Mouse (Mus musculus): ENCODE data around the gene Car9. TPM values are rescaled to one million over a fixed set of nuclear protein-coding genes. Genes with fewer than 3 reads are reported as not detected.

The Car9 gene
- polyA plus RNA-seq, 1 experiment: 0.14 TPM

GRCm38 (mm10) chr4:43493186-43493845 is 13.4 kb upstream of the Car9 start:
- DNase-seq (ENCODE audit: extremely low spot score in 1 of 2, low spot score in 1 of 2): peak; percentile 93 to 98

DNA sequence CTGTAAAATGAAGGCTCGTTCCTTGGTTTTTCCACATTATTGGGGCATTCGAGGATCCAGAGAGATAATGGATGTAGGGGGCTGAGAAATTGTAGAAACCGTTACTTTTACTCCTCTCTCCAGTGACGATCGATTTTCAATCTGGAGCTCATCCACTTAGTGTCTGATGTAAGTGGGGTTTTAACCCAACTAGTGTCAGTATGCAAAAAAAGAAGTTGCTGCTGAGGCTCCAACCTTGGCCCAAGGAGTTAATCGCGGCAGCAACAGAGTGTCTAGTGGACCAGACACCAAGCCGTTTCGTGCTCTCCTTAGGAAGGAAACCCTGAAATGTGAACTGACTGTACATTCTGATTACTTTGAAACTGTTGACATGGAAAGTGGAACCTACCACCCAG is 12.9 kb upstream of the Car9 start:
- DNase-seq (ENCODE audit: extremely low spot score in 1 of 2, low spot score in 1 of 2): no peak

GRCm38 (mm10) chr4:43496587-43496986 is 10.2 kb upstream of the Car9 start:
- DNase-seq (ENCODE audit: extremely low spot score in 1 of 2, low spot score in 1 of 2): no peak

DNA sequence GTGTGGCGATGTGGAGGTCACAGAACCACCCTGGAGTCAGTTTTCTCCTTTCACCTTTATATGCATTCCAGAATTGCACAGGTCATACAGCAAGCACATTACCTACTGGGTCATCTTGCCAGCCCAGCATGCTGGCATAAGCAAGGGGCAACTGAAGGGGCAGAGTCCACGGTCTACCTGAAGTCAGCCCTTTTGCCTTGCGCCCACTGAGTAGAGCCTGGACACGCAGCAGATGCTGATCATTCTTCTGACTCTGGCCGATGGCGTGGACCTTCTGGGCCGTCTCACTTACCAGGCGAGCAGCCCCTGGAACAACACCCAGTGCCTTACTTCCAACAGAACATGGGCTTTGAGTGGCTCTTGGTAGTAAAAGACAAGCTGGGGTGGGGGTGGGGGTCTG is 9.4 kb upstream of the Car9 start:
- no peak for DNase-seq (ENCODE audit: extremely low spot score in 1 of 2, low spot score in 1 of 2)

DNA sequence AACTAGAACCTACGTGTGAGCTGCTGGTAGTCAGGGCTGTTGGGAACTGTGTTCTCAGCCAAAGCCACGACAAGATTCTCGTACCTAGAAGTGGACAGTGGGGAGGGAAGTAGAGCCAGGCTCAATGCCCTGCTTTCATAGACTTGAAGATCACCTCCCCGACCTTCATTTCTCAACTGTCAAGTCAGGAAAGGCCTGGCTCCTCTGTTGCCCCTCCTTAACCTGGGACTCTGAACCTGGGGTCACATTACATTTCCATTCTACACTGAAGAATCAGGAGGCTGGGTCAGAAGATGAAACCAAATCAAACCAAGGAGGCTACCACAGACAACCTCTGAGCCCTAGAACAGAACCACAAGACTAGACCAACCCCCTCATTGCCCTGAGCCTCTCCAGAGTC is 8.8 kb upstream of the Car9 start:
- DNase-seq (ENCODE audit: extremely low spot score in 1 of 2, low spot score in 1 of 2): no peak

DNA sequence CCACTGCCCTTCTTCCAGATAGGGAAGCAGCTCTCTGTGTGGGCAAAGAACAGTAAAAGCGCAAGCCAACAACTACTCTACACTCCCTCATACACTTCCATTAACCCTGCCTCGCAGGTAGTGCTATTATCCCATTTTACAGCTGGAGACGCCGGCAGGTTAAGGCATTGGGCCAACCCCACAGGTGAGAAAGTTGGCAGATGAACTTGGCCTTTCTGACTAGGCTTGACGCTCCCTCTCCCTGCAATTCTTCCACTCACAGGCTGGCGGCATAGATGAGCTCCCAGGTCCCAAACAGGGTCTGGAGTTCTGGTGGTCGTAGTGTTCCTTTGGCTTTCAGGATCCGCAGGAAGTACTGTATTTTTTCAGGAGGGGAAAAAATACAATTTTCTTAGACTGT is 7.8 kb upstream of the Car9 start:
- no peak for DNase-seq (ENCODE audit: extremely low spot score in 1 of 2, low spot score in 1 of 2)

DNA sequence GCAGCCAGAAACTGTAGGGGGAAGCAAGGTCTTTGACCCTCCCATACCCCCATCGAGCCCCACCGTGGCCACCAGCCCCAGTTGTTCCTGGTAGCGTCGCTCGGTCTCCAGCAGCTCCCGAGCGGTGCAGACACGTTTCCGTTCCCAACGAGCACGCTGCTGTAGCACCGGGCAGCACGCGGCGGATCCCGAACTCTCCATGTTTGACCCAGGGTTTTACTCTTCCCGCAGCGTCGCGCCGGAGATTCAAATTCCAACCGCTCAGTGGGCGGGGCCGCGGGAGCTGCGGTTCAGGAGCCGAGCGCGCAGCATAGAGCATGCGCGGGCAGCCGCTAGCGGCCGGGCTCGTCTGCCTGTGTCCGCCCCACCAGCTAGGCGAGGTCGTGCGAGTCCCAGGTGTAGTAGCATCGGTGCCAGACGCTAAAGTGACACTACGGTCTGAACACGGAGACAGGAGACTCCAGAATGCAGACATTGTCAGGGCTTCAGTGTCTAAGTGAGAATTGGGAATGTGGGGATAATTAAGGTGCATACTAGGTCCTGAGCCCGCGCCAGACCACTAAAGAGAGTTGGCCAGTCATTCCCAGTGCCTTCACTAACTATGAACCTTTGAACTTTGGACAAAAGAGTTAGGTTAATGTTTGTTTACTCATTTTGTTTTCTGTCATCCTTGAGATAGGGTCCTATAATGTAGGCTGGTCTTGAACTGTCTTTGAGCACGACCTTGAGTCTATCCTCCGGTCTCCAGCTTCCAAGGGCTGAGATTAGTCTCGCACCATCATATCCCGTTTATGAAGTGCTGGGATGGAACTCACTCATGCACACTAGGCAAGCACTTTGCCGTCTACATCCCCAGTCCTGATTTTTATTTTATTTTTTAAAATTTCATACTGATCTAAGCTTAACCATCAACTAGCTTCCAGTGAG is 7.1 kb upstream of the Car9 start, which contains the start of gene Arhgef39:
Arhgef39 (minus strand) TSS at position 289 of the 927 bp plus-strand sequence.
- DNase-seq (ENCODE audit: extremely low spot score in 1 of 2, low spot score in 1 of 2): peak in 1 of 2 experiments; percentile 77

GRCm38 (mm10) chr4:43503041-43503440 is 3.7 kb upstream of the Car9 start:
- no peak for DNase-seq (ENCODE audit: extremely low spot score in 1 of 2, low spot score in 1 of 2)

DNA sequence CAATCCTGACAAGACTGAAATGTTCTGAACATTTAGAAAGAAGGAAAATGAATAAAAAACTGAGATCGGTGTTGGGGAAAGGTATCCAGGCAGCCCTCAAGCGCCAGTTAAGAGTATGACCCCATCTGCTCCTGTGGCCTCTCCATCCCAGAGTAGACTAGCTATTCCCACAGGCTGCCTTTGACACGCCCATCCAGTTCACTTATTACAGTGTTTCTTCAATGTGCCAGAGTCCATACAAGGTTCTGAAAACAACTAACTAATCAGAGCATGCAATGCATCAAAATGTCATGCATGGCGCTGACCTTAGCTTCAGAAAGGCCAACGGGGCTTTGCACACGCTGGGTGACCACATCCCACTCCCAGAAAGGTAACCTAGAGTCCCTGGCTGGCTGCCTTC is 3.3 kb upstream of the Car9 start:
- no peak for DNase-seq (ENCODE audit: extremely low spot score in 1 of 2, low spot score in 1 of 2)

DNA sequence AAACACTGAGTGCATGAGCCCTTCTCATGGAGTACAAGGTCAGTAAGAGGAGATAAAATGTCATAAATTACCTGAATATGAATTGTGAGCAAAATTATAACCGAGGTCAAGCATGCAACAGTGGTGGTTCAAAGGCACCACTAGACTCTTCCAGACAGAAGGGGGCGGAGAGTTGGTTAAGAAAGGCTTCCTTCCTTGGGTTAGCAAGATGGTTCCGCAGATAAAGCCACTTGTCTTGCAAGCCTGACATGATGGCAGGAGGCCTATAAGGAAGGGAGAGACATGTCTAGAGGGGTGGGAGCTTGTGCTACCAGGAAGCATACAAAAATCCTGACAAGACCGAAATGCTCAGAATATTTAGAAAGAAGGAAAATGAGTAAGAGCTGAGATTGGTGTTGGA is 2.5 kb upstream of the Car9 start:
- no peak for DNase-seq (ENCODE audit: extremely low spot score in 1 of 2, low spot score in 1 of 2)

- no peak for DNase-seq (ENCODE audit: extremely low spot score in 1 of 2, low spot score in 1 of 2)
These were observed 692 bp upstream of the Car9 start for GRCm38 (mm10) chr4:43506074-43506473.

DNA sequence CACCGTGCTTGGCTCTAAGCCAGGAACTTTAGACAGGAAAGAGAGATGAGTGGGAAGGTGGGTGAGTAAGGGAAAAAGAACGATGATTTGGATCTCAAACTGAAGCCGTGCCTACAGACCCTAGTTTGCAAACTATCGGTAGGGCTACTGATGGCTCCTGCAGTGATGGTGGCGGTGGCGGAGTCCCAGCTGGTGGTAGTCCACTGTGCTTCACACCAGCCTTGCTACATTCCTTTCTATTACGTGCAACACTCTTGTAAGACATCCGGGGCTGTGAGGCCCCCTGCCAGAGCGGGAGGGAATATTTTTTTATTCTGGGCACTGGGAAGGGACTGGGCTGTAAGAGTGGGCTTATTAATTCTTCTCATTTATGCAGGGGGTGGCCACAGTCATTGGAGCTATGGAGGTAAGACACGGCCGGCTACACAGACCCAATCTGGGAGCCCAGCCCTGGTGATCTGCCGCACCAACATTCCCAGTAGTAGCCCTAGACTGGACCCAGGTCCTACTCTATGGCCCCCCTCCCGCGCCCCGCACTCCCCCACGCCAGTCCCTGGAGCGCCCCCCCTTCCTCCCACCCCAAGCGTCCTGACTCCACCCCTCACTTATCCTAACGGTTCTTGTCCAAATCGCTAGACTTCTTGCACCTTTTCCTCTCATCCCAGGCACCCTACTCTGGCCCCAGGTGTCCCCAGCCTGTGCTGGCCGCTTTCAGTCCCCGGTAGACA is 1.3 kb downstream of the Car9 start:
- no peak for DNase-seq (ENCODE audit: extremely low spot score in 1 of 2, low spot score in 1 of 2)

DNA sequence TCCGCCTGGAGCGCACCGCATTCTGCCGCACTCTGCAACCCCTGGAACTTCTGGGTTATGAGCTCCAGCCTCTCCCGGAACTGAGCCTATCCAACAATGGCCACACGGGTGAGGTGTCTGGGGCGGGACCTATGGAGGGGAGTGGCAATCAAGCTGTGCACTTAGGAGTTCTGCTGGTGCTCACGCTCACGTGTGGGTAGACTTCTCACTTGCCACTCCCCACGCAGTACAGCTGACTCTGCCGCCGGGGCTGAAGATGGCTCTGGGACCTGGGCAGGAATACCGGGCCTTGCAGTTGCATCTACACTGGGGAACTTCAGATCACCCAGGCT is 1.9 kb downstream of the Car9 start:
- DNase-seq (ENCODE audit: extremely low spot score in 1 of 2, low spot score in 1 of 2): peak in 1 of 2 experiments; percentile 31

GRCm38 (mm10) chr4:43509109-43509508 is 2.3 kb downstream of the Car9 start:
- no peak for DNase-seq (ENCODE audit: extremely low spot score in 1 of 2, low spot score in 1 of 2)

- no peak for DNase-seq (ENCODE audit: extremely low spot score in 1 of 2, low spot score in 1 of 2)
These were observed 5.1 kb downstream of the Car9 start for GRCm38 (mm10) chr4:43511675-43512454.

GRCm38 (mm10) chr4:43512653-43513052 is 5.9 kb downstream of the Car9 start:
- no peak for DNase-seq (ENCODE audit: extremely low spot score in 1 of 2, low spot score in 1 of 2)

DNA sequence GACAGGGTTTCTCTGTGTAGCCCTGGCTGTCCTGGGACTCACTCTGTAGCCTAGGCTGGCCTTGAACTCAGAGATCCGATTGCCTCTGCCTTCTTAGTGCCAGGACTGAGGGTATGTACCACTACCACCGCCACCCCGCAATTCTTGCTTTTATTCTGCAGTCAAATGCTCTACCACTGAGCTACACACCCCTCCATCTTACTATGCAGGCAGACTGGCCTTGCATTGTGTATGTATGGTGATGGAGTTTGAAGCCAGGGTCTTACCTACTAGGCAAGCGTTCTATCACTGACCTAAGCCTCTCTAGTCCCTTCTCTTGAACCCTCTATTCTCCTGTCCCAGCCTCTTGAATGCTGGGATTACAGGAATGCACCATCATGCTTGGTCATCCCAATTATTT is 6.5 kb downstream of the Car9 start:
- no peak for DNase-seq (ENCODE audit: extremely low spot score in 1 of 2, low spot score in 1 of 2)

DNA sequence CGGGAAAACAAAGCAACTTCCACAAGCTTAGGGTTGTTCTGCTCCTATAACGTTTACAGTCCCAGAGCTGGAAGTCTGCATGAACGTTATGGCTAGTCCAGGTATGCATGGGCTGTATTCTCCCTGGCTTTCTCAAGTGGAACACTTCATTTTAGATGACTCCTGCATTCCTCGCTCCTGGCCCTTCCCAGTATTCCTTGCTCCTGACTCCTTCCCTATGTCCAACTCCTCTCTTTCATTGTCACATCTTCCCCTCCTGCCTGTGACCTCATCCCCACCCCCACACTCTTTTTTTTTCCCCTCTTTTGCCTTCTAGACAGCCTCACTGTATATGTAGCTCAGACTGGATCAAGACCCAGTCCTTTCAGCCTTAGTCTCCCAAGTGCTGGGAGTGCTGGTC is 7.0 kb downstream of the Car9 start:
- no peak for DNase-seq (ENCODE audit: extremely low spot score in 1 of 2, low spot score in 1 of 2)

DNA sequence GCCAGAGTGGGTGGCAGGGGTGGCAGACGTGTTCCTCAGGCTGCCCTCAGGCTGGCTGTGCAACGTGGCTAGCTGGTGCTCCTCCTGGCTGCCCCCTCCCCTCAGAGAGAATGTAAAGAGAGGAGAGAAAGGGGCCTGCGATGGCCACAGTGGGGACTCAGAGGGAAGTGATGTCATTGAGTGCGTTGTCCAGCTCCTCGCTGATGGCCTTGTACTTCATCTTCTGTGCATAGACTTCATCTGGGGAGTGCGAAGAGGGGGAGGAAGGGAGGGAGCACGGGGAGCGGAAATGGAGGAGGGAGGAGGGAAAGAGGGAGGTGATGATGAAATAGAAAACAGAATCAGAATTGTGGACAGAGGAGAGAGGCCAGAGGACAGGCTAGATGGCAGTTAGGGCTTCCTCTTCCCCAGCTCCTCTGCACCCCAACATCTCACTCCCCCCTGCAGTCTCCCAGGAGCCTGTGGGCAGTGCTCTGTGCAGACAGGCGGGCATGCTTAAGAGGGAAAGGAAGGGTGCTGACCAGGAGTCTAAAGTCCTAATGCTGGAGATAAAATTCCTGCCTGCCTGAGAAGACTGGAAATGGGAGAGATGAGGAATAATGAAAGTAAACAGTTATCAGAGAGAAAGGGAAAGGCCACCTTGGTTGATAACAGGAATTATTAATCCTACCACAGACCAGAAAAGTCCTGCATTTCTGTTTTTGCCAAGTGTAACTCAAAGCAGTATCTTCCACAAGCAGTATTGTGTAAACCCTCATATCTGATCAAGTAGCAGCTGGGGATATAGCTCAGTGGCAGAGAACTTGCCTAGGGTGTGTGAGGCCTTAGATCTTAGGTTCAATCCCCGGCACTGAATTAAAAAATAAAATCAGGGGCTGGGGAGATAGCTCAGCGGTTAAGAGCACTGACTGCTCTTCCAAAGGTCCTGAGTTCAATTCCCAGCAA is 9.3 kb downstream of the Car9 start:
- DNase-seq (ENCODE audit: extremely low spot score in 1 of 2, low spot score in 1 of 2): no peak

DNA sequence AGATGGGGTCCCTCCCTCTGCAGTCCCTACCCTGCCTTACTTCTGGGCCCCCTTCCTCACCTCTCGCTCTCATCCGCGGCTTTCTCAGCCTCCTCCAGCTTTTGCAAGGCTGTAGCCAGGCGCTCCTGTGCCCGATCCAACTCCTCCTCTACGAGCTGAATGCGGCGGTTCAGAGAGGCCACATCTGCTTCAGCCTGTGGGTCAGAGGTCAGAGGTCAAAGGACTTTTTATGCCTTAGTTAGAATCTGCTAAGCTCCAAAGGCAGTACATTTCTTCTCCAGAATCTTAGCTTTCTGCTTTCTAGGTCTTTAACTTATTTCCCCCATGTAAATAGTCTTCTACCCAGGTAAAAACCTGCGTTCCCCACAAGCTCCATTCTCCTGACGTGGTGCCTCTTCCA is 12.8 kb downstream of the Car9 start:
- no peak for DNase-seq (ENCODE audit: extremely low spot score in 1 of 2, low spot score in 1 of 2)
